Mouse (Mus musculus) liver, adult (tissue): ENCODE results near the gene D13Ertd608e.
"Not testable (repeated sequence)": the region's sequence is repeated elsewhere in the genome, so short reads cannot be mapped to it uniquely, and the experiment has no call there.

Experiments used
- GATA4 ChIP-seq: IDR thresholded peaks from 2 replicates; pipeline ENCODE4 v1.6.1; 2014; ENCODE audit warnings: mild to moderate bottlenecking, low read length; ENCODE audit not compliant: insufficient replicate concordance

D13Ertd608e gene

GRCm38 (mm10) chr13:119835320-119836056, at the start of gene D13Ertd608e:
Gene D13Ertd608e (plus strand): TSS chr13:119836006.
- TF ChIP-seq GATA4, result not testable (repeated sequence)

- no peak for TF ChIP-seq GATA4
Observed at GRCm38 (mm10) chr13:119789851-119790717, 45.7 kb upstream of the D13Ertd608e start.

- TF ChIP-seq GATA4, result no peak
Observed at GRCm38 (mm10) chr13:119790761-119791579, 44.8 kb upstream of the D13Ertd608e start, which contains the start of gene Zfp131. Gene Zfp131 (minus strand): TSS chr13:119790889.

- TF ChIP-seq GATA4, result no peak
Observed at GRCm38 (mm10) chr13:119791580-119792135, 44.1 kb upstream of the D13Ertd608e start.

GRCm38 (mm10) chr13:119792791-119793404, 42.9 kb upstream of the D13Ertd608e start:
- no peak for TF ChIP-seq GATA4

- TF ChIP-seq GATA4, result no peak
Observed at GRCm38 (mm10) chr13:119797656-119798055, 38.1 kb upstream of the D13Ertd608e start.

GRCm38 (mm10) chr13:119808937-119809336, 26.9 kb upstream of the D13Ertd608e start:
- no peak for TF ChIP-seq GATA4

GRCm38 (mm10) chr13:119810031-119810430, 25.8 kb upstream of the D13Ertd608e start:
- no peak for TF ChIP-seq GATA4

- no peak for TF ChIP-seq GATA4
Observed at GRCm38 (mm10) chr13:119816798-119817197, 19.0 kb upstream of the D13Ertd608e start.

- no peak for TF ChIP-seq GATA4
Observed at GRCm38 (mm10) chr13:119817579-119818206, 18.1 kb upstream of the D13Ertd608e start.

GRCm38 (mm10) chr13:119830116-119830515, 5.7 kb upstream of the D13Ertd608e start, which contains the start of gene AF067063:
Gene AF067063 (minus strand): TSS chr13:119830216.
- not testable (repeated sequence) for TF ChIP-seq GATA4

GRCm38 (mm10) chr13:119894685-119895084, 58.9 kb downstream of the D13Ertd608e start, which contains the start of gene Tcstv1:
Gene Tcstv1 (minus strand): TSS chr13:119894785.
- TF ChIP-seq GATA4, result not testable (repeated sequence)
